Mouse (Mus musculus): ENCODE results near the gene Cacna2d2.

GRCm38 (mm10) chr9:107493511-107493910 is 94.1 kb downstream of the Cacna2d2 start:
- TF ChIP-seq CTCF (conservative IDR thresholded peaks at IDR 0.05; ENCODE audit: insufficient read depth, insufficient read length, low read depth, low read length) (no peak), POLR2A (IDR thresholded peaks at IDR 0.05; ENCODE audit: low read depth, low read length) (no peak)

All from kidney, adult 2 months (tissue).